Mouse (Mus musculus) bone marrow macrophage, adult 2 months (primary cell): Measurements from ENCODE around the gene Pla2g4b.

Experiments used
- CTCF ChIP-seq: IDR thresholded peaks from 2 replicates; pipeline ENCODE4 v1.5.1; 2012; ENCODE audit warnings: low read depth, mild to moderate bottlenecking, low read length, moderate library complexity
- POLR2A ChIP-seq: IDR thresholded peaks from 2 replicates; pipeline ENCODE4 v1.6.1; 2012; ENCODE audit warnings: mild to moderate bottlenecking, low read depth, low read length, borderline replicate concordance

DNA sequence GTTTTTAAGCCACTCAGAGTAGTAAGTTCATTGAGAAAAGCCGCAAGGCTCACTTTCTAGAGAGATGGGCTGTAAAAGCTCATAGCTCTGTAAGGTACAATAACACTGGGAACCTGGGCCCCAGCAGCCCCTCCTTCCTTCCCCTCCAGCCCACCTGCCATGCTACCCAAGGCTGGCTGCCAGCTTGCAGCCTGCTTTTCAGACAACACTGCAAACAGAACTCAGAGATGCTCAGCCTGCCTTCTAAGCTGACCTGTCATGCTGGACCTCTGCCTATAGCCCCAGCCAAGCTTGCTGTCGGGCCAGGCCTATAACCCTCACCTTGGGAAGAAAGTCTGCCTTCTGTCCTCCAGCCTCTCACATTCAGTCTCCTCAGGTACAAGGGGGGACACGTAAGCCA is 11.5 kb downstream of the Pla2g4b start:
- TF ChIP-seq CTCF (no peak), POLR2A (no peak)
